Mouse (Mus musculus) spleen, adult 2 months (tissue): Measurements from ENCODE around the gene Rps16.

Experiments used
- CTCF ChIP-seq: fragments of 200-500 bp; IDR thresholded peaks from 2 replicates; pipeline ENCODE4 v1.5.1; 2011; ENCODE audit warnings: mild to moderate bottlenecking, inconsistent platforms; ENCODE audit not compliant: insufficient read depth, insufficient read length, insufficient replicate concordance; ENCODE audit errors: extremely low read depth
- POLR2A ChIP-seq: fragments of 200-500 bp; IDR thresholded peaks from 2 replicates; pipeline ENCODE4 v1.6.1; 2011; ENCODE audit warnings: low read depth, low read length, inconsistent platforms

DNA sequence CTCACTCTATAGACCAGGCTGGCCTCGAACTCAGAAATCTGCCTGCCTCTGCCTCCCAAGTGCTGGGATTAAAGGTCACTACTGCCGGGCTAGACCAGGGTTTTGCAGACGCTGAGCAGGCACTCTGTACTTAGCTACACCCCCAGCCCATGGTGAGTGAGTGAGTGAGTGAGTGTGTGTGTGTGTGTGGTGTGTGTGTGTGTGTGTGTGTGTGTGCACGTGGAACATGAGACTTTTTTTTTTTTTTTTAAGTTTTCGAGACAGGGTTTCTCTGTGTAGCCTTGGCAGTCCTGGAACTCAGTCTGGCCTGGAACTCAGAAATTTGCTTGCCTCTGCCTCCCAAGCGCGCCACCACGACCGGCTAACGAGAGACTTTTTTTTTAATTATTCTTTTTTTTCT lies 24.2 kb downstream of the Rps16 start:
- no peak for TF ChIP-seq CTCF
- no peak for TF ChIP-seq POLR2A
